Mouse (Mus musculus): ENCODE data around the gene Nicn1. TPM values are rescaled to one million over a fixed set of nuclear protein-coding genes. Genes with fewer than 3 reads are reported as not detected.
"Not testable (repeated sequence)": the region's sequence is repeated elsewhere in the genome, so short reads cannot be mapped to it uniquely, and the experiment has no call there.

The Nicn1 gene
- polyA plus RNA-seq (2017; shearing (Covaris generic)): 1 to 10 TPM; 2.8 to 3.0 TPM

GRCm38 (mm10) chr9:108290016-108290750, at the start of gene Nicn1:
TSS of gene Nicn1 (plus strand) at chr9:108290429.
- ATAC-seq: peak; percentile 100

GRCm38 (mm10) chr9:108244540-108244939, 45.7 kb upstream of the Nicn1 start:
- ATAC-seq: no peak

GRCm38 (mm10) chr9:108244984-108245383, 45.2 kb upstream of the Nicn1 start:
- ATAC-seq: no peak

- ATAC-seq: no peak
These were observed 41.3 kb upstream of the Nicn1 start for GRCm38 (mm10) chr9:108248957-108249356.

- no peak for ATAC-seq
These were observed 38.4 kb upstream of the Nicn1 start for GRCm38 (mm10) chr9:108251877-108252276.

- no peak for ATAC-seq
These were observed 37.5 kb upstream of the Nicn1 start for GRCm38 (mm10) chr9:108252766-108253165.

- ATAC-seq: no peak
These were observed 29.7 kb upstream of the Nicn1 start for GRCm38 (mm10) chr9:108260526-108260925.

GRCm38 (mm10) chr9:108261865-108262264, 28.4 kb upstream of the Nicn1 start:
- ATAC-seq: no peak

- no peak for ATAC-seq
These were observed 27.7 kb upstream of the Nicn1 start for GRCm38 (mm10) chr9:108262494-108263049.

GRCm38 (mm10) chr9:108263131-108263681, 27.0 kb upstream of the Nicn1 start:
- ATAC-seq: peak; percentile 6

- ATAC-seq: peak; percentile 96
These were observed 26.5 kb upstream of the Nicn1 start, which contains the start of gene Dag1 for GRCm38 (mm10) chr9:108263690-108264190. TSS of gene Dag1 (minus strand) at chr9:108263958.

- ATAC-seq: no peak
These were observed 25.9 kb upstream of the Nicn1 start for GRCm38 (mm10) chr9:108264191-108264921.

- ATAC-seq: no peak
These were observed 23.8 kb upstream of the Nicn1 start for GRCm38 (mm10) chr9:108266261-108266935.

- no peak for ATAC-seq
These were observed 22.5 kb upstream of the Nicn1 start for GRCm38 (mm10) chr9:108267691-108268090.

GRCm38 (mm10) chr9:108268701-108269100, 21.5 kb upstream of the Nicn1 start:
- ATAC-seq: not testable (repeated sequence)

- no peak for ATAC-seq
These were observed 18.3 kb upstream of the Nicn1 start for GRCm38 (mm10) chr9:108271941-108272340.

GRCm38 (mm10) chr9:108272691-108273090, 17.5 kb upstream of the Nicn1 start:
- ATAC-seq: no peak

- no peak for ATAC-seq
These were observed 16.7 kb upstream of the Nicn1 start for GRCm38 (mm10) chr9:108273485-108273884.

GRCm38 (mm10) chr9:108274476-108275330, 15.5 kb upstream of the Nicn1 start:
- no peak for ATAC-seq

GRCm38 (mm10) chr9:108275331-108275659, 14.9 kb upstream of the Nicn1 start:
- no peak for ATAC-seq

- ATAC-seq: peak; percentile 23
These were observed 11.4 kb upstream of the Nicn1 start for GRCm38 (mm10) chr9:108278697-108279450.
